Mouse (Mus musculus) hindbrain, embryonic 14.5 days (tissue): ENCODE results near the gene Appbp2. TPM values are rescaled to one million over a fixed set of nuclear protein-coding genes. Genes with fewer than 3 reads are reported as not detected.
A peak's percentile ranks its signal among the peaks of the same experiment; 100 is the strongest.

ENCODE experiments used
- ATAC-seq: fragments of 200-750 bp; cut with Nextera tagmentation; 2 replicates; pipeline ENCODE4 v1.8.0; 2017; ENCODE audit warnings: moderate number of reproducible peaks, mild to moderate bottlenecking, moderate TSS enrichment, moderate library complexity; ENCODE audit not compliant: low FRiP score
- DNase-seq: peaks from one replicate; pipeline ENCODE4 v3.0.0-alpha.2; 2015; ENCODE audit warnings: low spot score
- H3K27ac ChIP-seq: fragments of 300-500 bp; sonication (generic); 2 replicates; pipeline ENCODE4 v1.5.1; 2014; ENCODE audit warnings: mild to moderate bottlenecking, moderate library complexity
- H3K27me3 ChIP-seq: fragments of 300-500 bp; sonication (generic); 2 replicates; pipeline ENCODE4 v1.6.1; 2014; ENCODE audit warnings: mild to moderate bottlenecking, low read length, mixed read lengths; ENCODE audit not compliant: control insufficient read depth, insufficient read depth
- H3K36me3 ChIP-seq: fragments of 300-500 bp; sonication (generic); replicated peaks from 2 replicates; pipeline ENCODE4 v1.6.1; 2014; ENCODE audit not compliant: control insufficient read depth, insufficient read depth
- H3K4me1 ChIP-seq: fragments of 300-500 bp; sonication (generic); replicated peaks from 2 replicates; pipeline ENCODE4 v1.6.1; 2014; ENCODE audit warnings: antibody characterized with exemption, low read length, mixed read lengths; ENCODE audit not compliant: control insufficient read depth, insufficient read depth
- H3K4me2 ChIP-seq: fragments of 300-500 bp; sonication (generic); replicated peaks from 2 replicates; pipeline ENCODE4 v1.6.1; 2014; ENCODE audit warnings: mild to moderate bottlenecking, moderate library complexity
- H3K4me3 ChIP-seq: fragments of 300-500 bp; sonication (generic); replicated peaks from 2 replicates; pipeline ENCODE4 v1.5.1; 2014; ENCODE audit warnings: mild to moderate bottlenecking, low read length
- H3K9ac ChIP-seq: fragments of 300-500 bp; sonication (generic); 2 replicates; pipeline ENCODE4 v1.6.1; 2014
- H3K9me3 ChIP-seq: fragments of 300-500 bp; sonication (generic); 2 replicates; pipeline ENCODE4 v1.6.1; 2016; ENCODE audit warnings: low read length; ENCODE audit not compliant: control insufficient read depth
- WGBS: fragments of 180-500 bp; shearing (Covaris S2); extraction: QIAGEN DNeasy Blood & Tissue Kit; methylation state at CpG from one replicate; pipeline ENCODE4 v1.1.7; 2014; 5-methylcytosine and 5-hydroxymethylcytosine counted together
- polyA plus RNA-seq: library from polyadenylated mRNA; unstranded; fragments of >200 nt; fragmentation: Nextera tagmentation; extraction: Ambion mirVana; gene quantifications from 2 replicates; pipeline ENCODE4 v1.2.1, GENCODE M21; 2014

Appbp2 gene
- 58.1 and 63.9 TPM in 2 replicates for polyA plus RNA-seq

DNA sequence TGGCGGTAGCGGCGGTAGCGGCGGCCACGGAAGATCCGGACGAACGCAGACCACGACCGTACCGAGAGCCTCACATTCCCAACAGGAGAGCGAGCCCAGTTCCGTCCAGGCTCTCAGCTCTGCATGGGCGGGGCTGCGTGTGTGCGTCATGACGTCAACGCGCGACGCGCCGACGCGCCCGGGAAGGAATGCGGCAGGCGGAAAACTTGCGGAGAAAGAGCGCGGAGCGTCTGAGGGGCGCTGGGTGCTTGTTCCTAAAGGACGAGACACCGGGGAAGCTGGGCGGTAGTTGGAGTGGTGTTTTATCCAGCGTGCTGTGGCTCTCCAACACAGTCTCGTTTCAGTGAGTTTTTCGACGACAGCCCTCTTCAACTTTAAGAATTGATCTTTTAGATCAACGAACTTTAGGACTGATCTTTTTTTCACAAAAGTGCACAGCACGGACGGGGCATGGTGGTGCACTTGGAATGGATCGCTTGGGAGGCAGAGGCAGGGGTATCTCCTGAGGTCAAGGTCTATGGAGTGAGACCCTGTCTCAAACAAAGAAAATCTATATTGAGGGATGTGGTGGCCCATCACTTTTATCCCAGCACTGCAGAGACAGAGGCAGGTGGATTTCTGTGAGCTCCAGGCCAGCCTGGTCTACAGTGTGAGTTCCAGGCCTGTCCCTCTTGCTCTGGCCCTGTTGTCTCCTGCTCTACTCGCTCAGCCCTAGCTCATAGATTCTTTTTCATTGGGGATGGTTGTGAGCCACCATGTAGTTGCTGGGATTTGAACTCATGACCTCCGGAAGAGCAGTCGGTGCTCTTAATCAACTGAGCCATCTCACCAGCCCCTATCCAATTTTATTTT lies at the start of gene Appbp2:
Gene Appbp2 (minus strand): TSS at position 141 of the 852 bp plus-strand sequence.
- no peaks in the 10 kb centered on the region for H3K27me3 ChIP-seq
- peaks cover 20% of the 10 kb centered on the region for H3K4me1 ChIP-seq
- H3K27ac ChIP-seq: peak within 1 kb of the TSS; percentile 99
- H3K9ac ChIP-seq: peak within 1 kb of the TSS; percentile 97
- WGBS: 6% methylated on average over 48 of the region's 48 CpGs
- no peaks in the 10 kb centered on the region for H3K36me3 ChIP-seq
- peak within 1 kb of the TSS; percentile 99 for H3K4me3 ChIP-seq
- DNase-seq: peak; percentile 95
- H3K9me3 ChIP-seq: no peaks in the 10 kb centered on the region
- H3K4me2 ChIP-seq: peak within 1 kb of the TSS; percentile 95
- ATAC-seq: peak; percentile 96

DNA sequence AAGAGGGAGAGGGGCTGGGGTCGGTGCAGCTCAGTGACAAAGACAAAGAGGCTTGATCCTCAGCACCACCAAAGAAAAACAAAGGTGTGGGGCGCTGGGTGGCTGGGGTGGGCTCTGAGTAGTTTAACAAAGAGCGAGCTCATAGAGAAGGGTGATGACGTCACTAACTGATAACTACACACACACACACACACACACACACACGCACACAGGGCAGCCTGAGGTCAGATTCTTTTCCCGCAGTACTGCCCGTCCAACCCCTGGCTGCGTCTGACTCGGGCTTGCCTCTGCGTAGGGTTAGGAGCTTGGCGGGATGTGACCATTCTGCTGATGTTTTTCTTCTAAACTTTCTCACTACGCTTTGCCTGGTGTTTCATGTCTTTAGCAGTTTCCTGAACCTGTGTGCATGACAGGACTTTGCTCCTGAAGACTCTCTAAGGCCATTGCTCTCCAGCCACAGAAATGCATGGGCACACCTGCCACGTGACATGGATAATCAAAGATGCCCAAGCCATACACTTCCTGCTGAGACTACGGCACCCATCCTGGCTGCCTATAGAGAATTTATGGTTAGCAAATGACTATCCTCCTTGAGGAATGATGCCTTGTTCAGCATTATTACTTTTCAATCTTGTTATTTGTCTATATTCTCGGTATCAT lies 46.4 kb upstream of the Appbp2 start:
- Histone ChIP-seq H3K4me3 (no peak overlapping the region), H3K27me3 (no peaks in the 10 kb centered on the region), H3K9me3 (no peaks in the 10 kb centered on the region), H3K4me2 (no peak overlapping the region), H3K27ac (no peak overlapping the region), H3K36me3 (no peaks in the 10 kb centered on the region), H3K9ac (no peak overlapping the region), H3K4me1 (no peaks in the 10 kb centered on the region)
- DNase-seq: no peak
- no peak for ATAC-seq
- 79% methylated on average over 15 of the region's 15 CpGs for WGBS

GRCm38 (mm10) chr11:85278175-85278574 lies 43.2 kb upstream of the Appbp2 start:
- Histone ChIP-seq H3K27ac (no peak overlapping the region), H3K9ac (no peak overlapping the region), H3K4me2 (no peak overlapping the region), H3K9me3 (no peaks in the 10 kb centered on the region), H3K36me3 (no peaks in the 10 kb centered on the region), H3K4me3 (no peak overlapping the region), H3K4me1 (no peaks in the 10 kb centered on the region), H3K27me3 (no peaks in the 10 kb centered on the region)
- 88% methylated on average over 1 of the region's 1 CpGs for WGBS
- ATAC-seq: no peak
- DNase-seq: no peak

DNA sequence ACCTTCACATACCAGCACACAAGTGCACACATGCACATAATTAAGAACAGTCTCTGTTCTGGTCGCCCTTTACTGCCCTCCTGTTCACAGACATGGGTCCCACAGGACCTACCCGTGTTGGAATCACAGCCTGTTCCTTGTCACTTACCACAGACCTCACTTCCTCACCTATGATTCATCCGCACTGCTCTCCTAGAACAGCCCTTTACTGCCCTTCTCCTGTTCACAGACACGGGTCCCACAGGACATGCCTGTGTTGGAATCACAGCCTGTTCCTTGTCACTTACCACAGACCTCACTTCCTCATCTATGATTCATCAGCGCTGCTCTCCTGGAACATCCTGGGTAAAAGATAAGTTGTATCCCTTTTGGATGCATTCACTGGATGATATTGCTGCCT lies 42.7 kb upstream of the Appbp2 start:
- no peak overlapping the region for H3K4me2 ChIP-seq
- no peak overlapping the region for H3K9ac ChIP-seq
- ATAC-seq (no peak), DNase-seq (no peak)
- no peaks in the 10 kb centered on the region for H3K36me3 ChIP-seq
- 80% methylated on average over 5 of the region's 5 CpGs for WGBS
- no peaks in the 10 kb centered on the region for H3K27me3 ChIP-seq
- no peak overlapping the region for H3K27ac ChIP-seq
- H3K9me3 ChIP-seq: no peaks in the 10 kb centered on the region
- H3K4me1 ChIP-seq: no peaks in the 10 kb centered on the region
- no peak overlapping the region for H3K4me3 ChIP-seq

DNA sequence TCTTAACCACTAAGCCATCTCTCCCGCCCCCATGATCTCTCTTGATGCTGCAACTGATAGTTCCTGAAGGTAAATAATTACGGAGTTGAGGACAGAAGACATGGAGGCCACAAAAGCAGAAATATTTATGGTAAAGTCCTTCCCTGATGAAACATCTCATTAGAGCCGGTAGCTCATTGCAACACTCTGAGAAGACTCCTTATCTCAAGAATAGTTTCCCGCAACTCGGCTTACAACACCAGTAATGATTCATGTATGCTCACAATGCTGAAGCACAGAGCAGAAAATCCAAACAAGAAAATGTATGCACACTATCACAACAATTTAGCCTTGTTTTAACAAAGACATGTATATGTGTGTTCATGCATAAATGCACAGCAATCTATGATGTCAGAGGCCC lies 40.2 kb upstream of the Appbp2 start:
- Histone ChIP-seq H3K9me3 (no peaks in the 10 kb centered on the region), H3K4me3 (no peak overlapping the region), H3K27ac (no peak overlapping the region), H3K9ac (no peak overlapping the region), H3K36me3 (no peaks in the 10 kb centered on the region), H3K27me3 (no peaks in the 10 kb centered on the region), H3K4me2 (no peak overlapping the region), H3K4me1 (no peaks in the 10 kb centered on the region)
- DNase-seq: no peak
- ATAC-seq: no peak
- WGBS: 93% methylated on average over 5 of the region's 5 CpGs

GRCm38 (mm10) chr11:85273299-85273698 lies 38.4 kb upstream of the Appbp2 start:
- Histone ChIP-seq H3K9me3 (no peaks in the 10 kb centered on the region), H3K4me3 (no peak overlapping the region), H3K27me3 (no peaks in the 10 kb centered on the region), H3K27ac (no peak overlapping the region), H3K36me3 (no peaks in the 10 kb centered on the region), H3K4me1 (no peaks in the 10 kb centered on the region), H3K9ac (no peak overlapping the region), H3K4me2 (no peak overlapping the region)
- ATAC-seq (no peak), DNase-seq (no peak)
- WGBS: 71% methylated on average over 6 of the region's 6 CpGs

DNA sequence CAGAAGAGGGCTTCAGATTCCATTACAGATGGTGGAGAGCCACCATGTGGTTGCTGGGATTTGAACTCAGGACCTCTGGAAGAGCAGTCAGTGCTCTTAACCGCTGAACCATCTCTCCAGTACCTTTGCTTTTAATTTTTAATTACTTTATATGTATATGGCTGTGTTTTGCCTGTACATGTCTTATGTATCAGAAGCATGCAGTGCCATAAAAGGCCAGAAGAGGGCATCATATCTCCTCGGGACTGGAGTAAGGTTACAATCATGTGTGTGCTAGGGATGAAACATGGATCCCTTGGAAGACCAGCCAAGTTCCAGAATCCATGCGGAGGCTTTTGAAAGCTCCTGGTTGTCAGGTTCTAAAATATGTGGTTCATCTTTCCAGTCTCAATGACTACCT lies 35.7 kb upstream of the Appbp2 start:
- no peaks in the 10 kb centered on the region for H3K4me1 ChIP-seq
- no peak overlapping the region for H3K9ac ChIP-seq
- no peaks in the 10 kb centered on the region for H3K36me3 ChIP-seq
- H3K9me3 ChIP-seq: no peaks in the 10 kb centered on the region
- no peak overlapping the region for H3K4me3 ChIP-seq
- H3K27ac ChIP-seq: no peak overlapping the region
- WGBS: 62% methylated on average over 3 of the region's 3 CpGs
- H3K27me3 ChIP-seq: no peaks in the 10 kb centered on the region
- ATAC-seq: no peak
- no peak overlapping the region for H3K4me2 ChIP-seq
- peak; percentile 36 for DNase-seq

GRCm38 (mm10) chr11:85267393-85267792 lies 32.5 kb upstream of the Appbp2 start:
- Histone ChIP-seq H3K4me1 (no peaks in the 10 kb centered on the region), H3K9ac (no peak overlapping the region), H3K4me2 (no peak overlapping the region), H3K27me3 (no peaks in the 10 kb centered on the region), H3K27ac (no peak overlapping the region), H3K36me3 (no peaks in the 10 kb centered on the region), H3K4me3 (no peak overlapping the region), H3K9me3 (no peaks in the 10 kb centered on the region)
- WGBS: 79% methylated on average over 1 of the region's 1 CpGs
- ATAC-seq (no peak), DNase-seq (no peak)

DNA sequence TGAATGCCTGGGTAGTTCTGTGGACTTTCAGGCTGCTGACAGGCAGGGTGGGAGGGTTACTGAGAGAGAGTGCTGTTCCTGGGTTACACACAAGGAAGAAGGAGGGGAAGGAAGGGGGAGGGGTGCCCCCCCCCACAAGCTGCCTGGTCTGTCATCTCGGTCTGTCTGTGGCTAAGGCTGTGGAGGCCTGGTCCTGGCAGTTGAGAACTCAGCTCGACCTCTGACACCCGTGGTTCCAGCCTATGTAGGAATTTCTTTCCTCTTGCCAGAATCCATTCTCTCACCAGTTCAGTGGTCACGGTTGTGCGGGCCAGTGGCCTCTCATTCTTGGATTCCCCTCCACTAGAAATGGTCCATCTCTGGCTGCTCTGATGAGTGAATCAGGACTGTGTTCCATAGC lies 29.7 kb upstream of the Appbp2 start:
- Histone ChIP-seq H3K4me3 (no peak overlapping the region), H3K9me3 (no peaks in the 10 kb centered on the region), H3K9ac (no peak overlapping the region), H3K27ac (no peak overlapping the region), H3K27me3 (no peaks in the 10 kb centered on the region), H3K4me2 (no peak overlapping the region), H3K36me3 (no peaks in the 10 kb centered on the region), H3K4me1 (no peaks in the 10 kb centered on the region)
- ATAC-seq (no peak), DNase-seq (no peak)
- 62% methylated on average over 5 of the region's 5 CpGs for WGBS
